Mouse (Mus musculus): ENCODE data around the gene Rnf227. TPM values are rescaled to one million over a fixed set of nuclear protein-coding genes. Genes with fewer than 3 reads are reported as not detected.

Gene Rnf227
- polyA plus RNA-seq, 1 experiment from 2014 or later = 34.9 TPM

DNA sequence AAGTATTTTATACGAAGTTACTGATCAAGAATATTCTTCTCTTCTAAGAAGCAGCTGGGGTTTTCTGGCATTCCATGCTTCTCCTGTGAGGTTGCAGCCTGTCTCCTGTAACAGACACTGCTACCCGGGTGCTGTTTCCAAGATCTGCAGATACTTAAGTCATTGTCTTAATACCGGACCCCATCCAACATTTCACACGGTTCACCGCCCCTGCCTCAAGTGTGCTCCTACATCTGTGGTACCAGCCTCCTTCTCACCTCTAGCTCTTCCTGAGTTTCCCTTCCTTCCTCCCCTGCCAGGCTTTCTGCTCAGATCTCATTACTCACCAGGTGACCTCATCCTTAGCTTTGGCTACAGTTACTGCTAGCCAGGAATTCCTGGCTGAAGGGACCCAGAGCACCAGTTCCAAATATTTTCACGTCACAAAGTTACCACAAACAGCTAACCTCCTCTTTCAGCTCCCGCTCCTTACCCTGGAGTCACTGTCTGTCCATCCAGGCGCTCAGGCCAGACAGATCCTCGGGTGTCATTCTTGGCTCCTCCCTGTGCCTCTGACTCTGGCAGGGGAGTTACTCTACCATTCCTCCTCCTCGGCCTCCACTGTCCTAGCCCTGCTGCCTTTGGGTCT lies 42.3 kb downstream of the Rnf227 start:
- no peaks in the 10 kb centered on the region for H3K27me3 ChIP-seq (ENCODE audit: control insufficient read depth, insufficient read depth, low read length)
- DNase-seq (ENCODE audit: low spot score) (no peak), ATAC-seq (ENCODE audit: low FRiP score) (no peak)
- H3K9ac ChIP-seq (ENCODE audit: low read depth, low read length) = no peak overlapping the region
- no peak overlapping the region for H3K4me3 ChIP-seq (ENCODE audit: low read depth, low read length)
- WGBS = 76% methylated on average over 10 of the region's 10 CpGs
- no peaks in the 10 kb centered on the region for H3K4me1 ChIP-seq (replicated peaks; ENCODE audit: control insufficient read depth, insufficient read depth, low read length)
- H3K36me3 ChIP-seq (ENCODE audit: control insufficient read depth, insufficient read depth, low read length) = no peaks in the 10 kb centered on the region
- no peak overlapping the region for H3K27ac ChIP-seq (ENCODE audit: low read depth, low read length)
- H3K4me2 ChIP-seq (replicated peaks; ENCODE audit: low read depth, low read length) = no peak overlapping the region
- no peaks in the 10 kb centered on the region for H3K9me3 ChIP-seq (ENCODE audit: control insufficient read depth, low read length)

DNA sequence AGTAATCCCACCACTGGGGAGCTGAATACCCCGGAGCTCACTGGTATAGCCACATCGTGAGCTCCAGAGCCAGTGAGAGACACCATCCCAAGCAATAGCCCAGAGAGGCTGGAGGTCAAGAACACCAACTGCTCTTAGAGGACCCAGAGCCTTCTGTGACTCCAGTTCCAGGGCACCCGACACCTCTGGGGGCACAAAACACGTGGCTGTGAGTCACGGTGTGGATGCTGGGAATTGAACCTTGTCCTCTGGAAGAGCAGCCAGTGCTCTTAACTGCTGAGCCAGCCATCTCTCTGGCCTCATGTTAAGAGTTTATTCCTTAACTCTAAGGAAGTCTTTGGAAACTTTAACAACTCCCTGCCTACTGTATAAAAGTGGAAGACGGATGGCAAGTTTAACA lies 44.7 kb downstream of the Rnf227 start:
- Histone ChIP-seq H3K27ac (ENCODE audit: low read depth, low read length) (no peak overlapping the region), H3K4me2 (replicated peaks; ENCODE audit: low read depth, low read length) (no peak overlapping the region), H3K4me3 (ENCODE audit: low read depth, low read length) (no peak overlapping the region), H3K4me1 (replicated peaks; ENCODE audit: control insufficient read depth, insufficient read depth, low read length) (no peaks in the 10 kb centered on the region), H3K9me3 (ENCODE audit: control insufficient read depth, low read length) (no peaks in the 10 kb centered on the region), H3K36me3 (ENCODE audit: control insufficient read depth, insufficient read depth, low read length) (no peaks in the 10 kb centered on the region), H3K9ac (ENCODE audit: low read depth, low read length) (no peak overlapping the region), H3K27me3 (ENCODE audit: control insufficient read depth, insufficient read depth, low read length) (no peaks in the 10 kb centered on the region)
- ATAC-seq (ENCODE audit: low FRiP score) = no peak
- 81% methylated on average over 6 of the region's 6 CpGs for WGBS
- no peak for DNase-seq (ENCODE audit: low spot score)

DNA sequence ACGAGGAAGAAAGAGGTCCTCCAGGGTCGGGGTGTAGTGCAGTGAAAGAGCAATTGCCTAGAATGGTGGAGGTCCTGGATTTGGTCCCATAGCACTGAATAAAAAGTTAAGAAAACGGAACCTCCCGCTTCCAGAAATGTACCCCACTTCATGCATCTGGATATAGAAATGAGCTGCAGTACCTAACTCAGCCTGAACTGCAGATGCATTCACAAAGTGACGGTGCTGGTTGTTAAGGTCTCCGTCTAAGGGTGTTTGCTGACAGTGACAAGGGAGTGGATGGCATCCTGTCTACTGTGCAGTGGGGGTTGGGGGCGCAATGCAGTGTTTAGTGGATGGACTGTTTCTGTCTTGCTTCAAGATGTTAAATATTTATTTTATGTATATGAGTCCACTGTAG lies 46.5 kb downstream of the Rnf227 start:
- H3K9me3 ChIP-seq (ENCODE audit: control insufficient read depth, low read length) = no peaks in the 10 kb centered on the region
- H3K9ac ChIP-seq (ENCODE audit: low read depth, low read length) = no peak overlapping the region
- no peak overlapping the region for H3K4me3 ChIP-seq (ENCODE audit: low read depth, low read length)
- no peaks in the 10 kb centered on the region for H3K36me3 ChIP-seq (ENCODE audit: control insufficient read depth, insufficient read depth, low read length)
- 87% methylated on average over 7 of the region's 7 CpGs for WGBS
- DNase-seq (ENCODE audit: low spot score) (no peak), ATAC-seq (ENCODE audit: low FRiP score) (no peak)
- no peak overlapping the region for H3K27ac ChIP-seq (ENCODE audit: low read depth, low read length)
- no peaks in the 10 kb centered on the region for H3K4me1 ChIP-seq (replicated peaks; ENCODE audit: control insufficient read depth, insufficient read depth, low read length)
- H3K4me2 ChIP-seq (replicated peaks; ENCODE audit: low read depth, low read length) = no peak overlapping the region
- H3K27me3 ChIP-seq (ENCODE audit: control insufficient read depth, insufficient read depth, low read length) = no peaks in the 10 kb centered on the region

DNA sequence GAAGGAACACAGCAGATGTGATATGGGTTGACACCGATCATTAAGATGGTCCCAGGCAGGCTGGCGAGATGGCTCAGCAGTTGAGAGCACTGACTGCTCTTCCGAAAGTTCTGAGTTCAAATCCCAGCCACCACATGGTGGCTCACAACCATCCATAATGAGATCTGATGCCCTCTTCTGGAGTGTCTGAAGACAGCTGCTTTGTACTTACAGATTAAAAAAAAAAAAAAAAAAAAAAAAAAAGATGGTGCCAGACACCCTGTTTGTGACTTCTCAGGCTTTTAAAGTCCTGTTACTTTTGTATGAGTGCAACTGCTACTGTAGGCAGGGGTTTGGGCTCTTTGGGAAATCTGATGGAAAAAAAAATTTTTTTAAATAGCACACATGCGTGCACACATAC lies 48.4 kb downstream of the Rnf227 start:
- DNase-seq (ENCODE audit: low spot score) (no peak), ATAC-seq (ENCODE audit: low FRiP score) (no peak)
- Histone ChIP-seq H3K4me3 (ENCODE audit: low read depth, low read length) (no peak overlapping the region), H3K27ac (ENCODE audit: low read depth, low read length) (no peak overlapping the region), H3K9me3 (ENCODE audit: control insufficient read depth, low read length) (no peaks in the 10 kb centered on the region), H3K4me1 (replicated peaks; ENCODE audit: control insufficient read depth, insufficient read depth, low read length) (no peaks in the 10 kb centered on the region), H3K36me3 (ENCODE audit: control insufficient read depth, insufficient read depth, low read length) (no peaks in the 10 kb centered on the region), H3K9ac (ENCODE audit: low read depth, low read length) (no peak overlapping the region), H3K27me3 (ENCODE audit: control insufficient read depth, insufficient read depth, low read length) (no peaks in the 10 kb centered on the region), H3K4me2 (replicated peaks; ENCODE audit: low read depth, low read length) (no peak overlapping the region)
- over 99% methylated on average over 4 of the region's 4 CpGs for WGBS

DNA sequence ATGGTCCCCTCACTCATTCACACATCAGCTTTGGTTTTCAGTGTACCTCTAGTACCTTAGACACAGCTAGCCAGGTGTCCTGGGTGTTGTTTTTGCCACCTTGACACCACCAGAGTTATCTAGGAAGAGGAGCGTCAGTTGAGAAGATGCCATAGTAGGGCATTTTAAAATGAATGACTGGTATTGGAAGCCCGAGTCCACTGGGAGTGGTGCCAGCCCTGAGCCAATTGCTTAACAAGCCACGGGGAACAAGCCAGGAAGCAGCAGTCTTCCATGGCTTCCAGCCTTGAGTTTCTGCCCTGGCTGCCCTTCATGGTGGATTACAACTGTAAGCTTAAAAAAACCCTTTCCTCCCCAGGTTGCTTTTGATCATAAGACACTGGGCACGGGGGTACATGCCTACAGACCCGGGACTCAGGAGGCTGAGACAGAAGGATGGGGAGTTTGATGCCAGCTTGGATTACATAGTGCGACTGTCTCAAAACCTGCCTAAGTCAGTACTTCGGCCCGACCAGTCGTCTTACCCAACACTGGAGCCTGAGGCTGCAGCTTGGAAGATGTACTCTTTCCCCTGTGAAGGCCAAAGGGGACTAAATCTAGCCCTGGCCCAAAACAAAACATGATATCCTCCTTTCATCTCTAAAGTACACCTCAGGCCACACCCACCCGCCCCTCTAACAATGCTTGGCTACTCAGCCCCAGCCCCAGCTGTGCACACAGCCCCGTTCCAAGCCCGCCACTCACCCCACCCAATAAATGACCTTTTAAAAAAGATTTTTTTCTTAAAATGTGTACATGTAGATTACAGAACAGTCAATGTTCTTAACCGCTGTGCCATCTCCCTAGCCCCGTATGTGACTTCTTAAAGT lies 49.5 kb downstream of the Rnf227 start:
- Histone ChIP-seq H3K27ac (ENCODE audit: low read depth, low read length) (no peak overlapping the region), H3K36me3 (ENCODE audit: control insufficient read depth, insufficient read depth, low read length) (no peaks in the 10 kb centered on the region), H3K27me3 (ENCODE audit: control insufficient read depth, insufficient read depth, low read length) (no peaks in the 10 kb centered on the region), H3K9me3 (ENCODE audit: control insufficient read depth, low read length) (no peaks in the 10 kb centered on the region), H3K4me3 (ENCODE audit: low read depth, low read length) (no peak overlapping the region), H3K4me2 (replicated peaks; ENCODE audit: low read depth, low read length) (no peak overlapping the region), H3K9ac (ENCODE audit: low read depth, low read length) (no peak overlapping the region), H3K4me1 (replicated peaks; ENCODE audit: control insufficient read depth, insufficient read depth, low read length) (peaks cover 3% of the 10 kb centered on the region; the same call in 1 of the 2 replicates)
- WGBS = 67% methylated on average over 14 of the region's 14 CpGs
- DNase-seq (ENCODE audit: low spot score) (no peak), ATAC-seq (ENCODE audit: low FRiP score) (peak; percentile 30; the same call in 1 of the 2 replicates)

DNA sequence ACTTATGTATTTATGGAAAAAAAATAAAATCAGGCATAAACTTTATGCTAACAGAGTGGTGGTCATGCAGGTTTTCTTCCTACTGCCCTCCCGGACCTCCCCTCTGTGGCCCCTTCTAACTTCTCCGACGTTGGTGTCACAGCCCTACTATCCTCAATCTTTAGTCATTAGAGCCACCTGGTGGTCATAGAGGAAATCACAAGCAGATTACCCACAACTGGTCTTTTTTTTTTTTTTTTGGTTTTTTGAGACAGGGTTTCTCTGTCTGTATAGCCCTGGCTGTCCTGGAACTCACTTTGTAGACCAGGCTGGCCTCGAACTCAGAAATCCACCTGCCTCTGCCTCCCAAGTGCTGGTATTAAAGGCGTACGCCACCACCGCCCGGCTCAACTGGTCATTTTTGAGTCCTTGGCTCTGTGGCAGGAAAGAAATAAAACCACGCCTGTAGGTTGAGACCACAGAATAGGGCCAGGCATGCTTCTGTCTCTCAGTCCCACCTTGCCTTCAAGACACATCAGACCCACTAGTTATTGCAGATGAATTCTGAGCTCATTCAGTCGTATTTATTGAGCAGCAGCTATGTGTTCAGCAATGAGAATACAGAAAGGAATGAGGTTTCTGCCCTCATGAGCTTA lies 50.3 kb downstream of the Rnf227 start:
- no peaks in the 10 kb centered on the region for H3K9me3 ChIP-seq (ENCODE audit: control insufficient read depth, low read length)
- ATAC-seq (ENCODE audit: low FRiP score) = no peak
- 51% methylated on average over 10 of the region's 10 CpGs for WGBS

More for the DNA sequence above, 50.3 kb downstream of the Rnf227 start:
- Histone ChIP-seq H3K4me2 (replicated peaks; ENCODE audit: low read depth, low read length) (no peak overlapping the region), H3K27ac (ENCODE audit: low read depth, low read length) (no peak overlapping the region), H3K4me3 (ENCODE audit: low read depth, low read length) (no peak overlapping the region), H3K4me1 (replicated peaks; ENCODE audit: control insufficient read depth, insufficient read depth, low read length) (peaks cover 3% of the 10 kb centered on the region; the same call in 1 of the 2 replicates), H3K9ac (ENCODE audit: low read depth, low read length) (no peak overlapping the region), H3K36me3 (ENCODE audit: control insufficient read depth, insufficient read depth, low read length) (no peaks in the 10 kb centered on the region), H3K27me3 (ENCODE audit: control insufficient read depth, insufficient read depth, low read length) (no peaks in the 10 kb centered on the region)
- peak; percentile 85 for DNase-seq (ENCODE audit: low spot score)

Other genes with a start within 250 kb of the Rnf227 start
- gene Per1, start 245.2 kb upstream of the Rnf227 start, polyA plus RNA-seq (2014; fragmentation: Nextera tagmentation; extraction: Ambion mirVana) = 5.6 and 7.4 TPM in 2 replicates
- 0.19 and 0.29 TPM in 2 replicates for gene Hes7, start 220.1 kb upstream of the Rnf227 start, polyA plus RNA-seq (2014; fragmentation: Nextera tagmentation; extraction: Ambion mirVana)
- 0.21 TPM in 1 of 2 replicates, not detected in the other for gene 9130213A22Rik, start 217.9 kb upstream of the Rnf227 start, polyA plus RNA-seq (2014; fragmentation: Nextera tagmentation; extraction: Ambion mirVana)
- 0.06 and 0.40 TPM in 2 replicates for gene Aloxe3, start 214.6 kb upstream of the Rnf227 start, polyA plus RNA-seq (2014; fragmentation: Nextera tagmentation; extraction: Ambion mirVana)
- 0.06 and 0.20 TPM in 2 replicates for gene Alox12b, start 183.5 kb upstream of the Rnf227 start, polyA plus RNA-seq (2014; fragmentation: Nextera tagmentation; extraction: Ambion mirVana)
- 0.04 TPM in 1 of 2 replicates, not detected in the other for gene Alox8, start 142.6 kb upstream of the Rnf227 start, polyA plus RNA-seq (2014; fragmentation: Nextera tagmentation; extraction: Ambion mirVana)
- gene Gucy2e, start 103.4 kb upstream of the Rnf227 start, polyA plus RNA-seq (2014; fragmentation: Nextera tagmentation; extraction: Ambion mirVana) = 0.07 TPM in 1 of 2 replicates, not detected in the other
- 17.2 and 17.9 TPM in 2 replicates for gene Cntrob, start 16.7 kb upstream of the Rnf227 start, polyA plus RNA-seq (2014; fragmentation: Nextera tagmentation; extraction: Ambion mirVana)
- 209 and 215 TPM in 2 replicates for gene Trappc1, start 16.5 kb upstream of the Rnf227 start, polyA plus RNA-seq (2014; fragmentation: Nextera tagmentation; extraction: Ambion mirVana)
- 1.4 and 3.0 TPM in 2 replicates for gene Kcnab3, start 14.2 kb upstream of the Rnf227 start, polyA plus RNA-seq (2014; fragmentation: Nextera tagmentation; extraction: Ambion mirVana)
- 44.3 and 57.1 TPM in 2 replicates for gene Chd3, start 28.9 kb downstream of the Rnf227 start, polyA plus RNA-seq (2014; fragmentation: Nextera tagmentation; extraction: Ambion mirVana)
- gene Naa38, start 55.0 kb downstream of the Rnf227 start, polyA plus RNA-seq (2014; fragmentation: Nextera tagmentation; extraction: Ambion mirVana) = 120 and 124 TPM in 2 replicates
- gene Cyb5d1, start 55.2 kb downstream of the Rnf227 start, polyA plus RNA-seq (2014; fragmentation: Nextera tagmentation; extraction: Ambion mirVana) = 32.7 and 45.2 TPM in 2 replicates
- gene Tmem88, start 57.8 kb downstream of the Rnf227 start, polyA plus RNA-seq (2014; fragmentation: Nextera tagmentation; extraction: Ambion mirVana) = 15.7 and 17.1 TPM in 2 replicates
- 33.7 and 40.9 TPM in 2 replicates for gene Kdm6b, start 73.2 kb downstream of the Rnf227 start, polyA plus RNA-seq (2014; fragmentation: Nextera tagmentation; extraction: Ambion mirVana)
- gene Dnah2, start 208.6 kb downstream of the Rnf227 start, polyA plus RNA-seq (2014; fragmentation: Nextera tagmentation; extraction: Ambion mirVana) = 0.68 and 1.6 TPM in 2 replicates
- 12.2 and 15.5 TPM in 2 replicates for gene Efnb3, start 219.7 kb downstream of the Rnf227 start, polyA plus RNA-seq (2014; fragmentation: Nextera tagmentation; extraction: Ambion mirVana)
- 36.6 and 37.8 TPM in 2 replicates for gene Wrap53, start 239.8 kb downstream of the Rnf227 start, polyA plus RNA-seq (2014; fragmentation: Nextera tagmentation; extraction: Ambion mirVana)
- 156 and 159 TPM in 2 replicates for gene Trp53, start 239.9 kb downstream of the Rnf227 start, polyA plus RNA-seq (2014; fragmentation: Nextera tagmentation; extraction: Ambion mirVana)

Data from hindbrain, embryonic 11.5 days (tissue).